27 mouse cellular contexts compared by ENCODE assay signal in the genomic region with DNA sequence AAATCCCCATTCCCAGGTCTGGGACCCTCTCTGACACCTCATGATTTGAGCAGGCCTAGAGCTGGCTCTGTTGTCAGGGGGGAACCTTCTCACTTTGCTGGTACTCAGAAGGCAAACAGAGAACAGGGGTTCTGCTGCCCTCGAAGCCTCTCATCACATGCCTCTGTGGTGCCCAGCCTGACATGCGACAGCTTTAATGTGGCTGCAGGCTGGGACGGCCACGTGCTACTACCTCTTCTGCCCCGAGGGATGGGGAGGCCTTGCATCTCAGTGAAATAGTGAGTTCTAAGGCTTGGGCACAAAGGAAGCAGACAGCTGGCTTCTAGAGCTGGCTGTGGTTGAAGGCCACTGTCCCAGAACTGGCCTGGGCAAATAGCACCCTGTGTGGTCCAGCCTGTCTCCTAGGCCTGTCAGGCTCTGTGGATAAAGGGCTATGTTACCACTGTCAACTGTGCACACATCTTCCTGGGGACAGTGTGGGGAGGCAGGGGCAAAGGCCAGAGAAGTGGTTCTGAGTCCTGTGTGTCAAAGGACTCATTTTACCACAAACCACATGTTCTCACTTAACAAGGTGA. TPM values are rescaled to one million over a fixed set of nuclear protein-coding genes. Genes with fewer than 3 reads are reported as not detected.
DNase-seq lines count a peak whose midpoint lies in the region; ATAC-seq lines count a peak whose summit lies in the region.
"Had no signal": no experiment of that assay in that cellular context is flagged by ENCODE, and none has a peak within 500 bp of the region (broad histone marks: within the 10 kb centered on the region; RNA-seq: fewer than 3 reads in every experiment).

No protein-coding gene starts in this region.

- no peaks in the 10 kb centered on the region for H3K9me3 ChIP-seq in heart, embryonic 15.5 days (replicated peaks)
- no peaks in the 10 kb centered on the region for H3K9me3 ChIP-seq in limb, embryonic 13.5 days
- H3K9me3 ChIP-seq: G1E; hindbrain, embryonic 10.5 days; intestine, embryonic 15.5 days; liver, embryonic 15.5 days; neural tube, embryonic 15.5 days had no signal

- H3K27ac ChIP-seq in heart, embryonic 15.5 days = peak overlapping the region; percentile 74
- H3K27ac ChIP-seq in limb, embryonic 13.5 days = no peak overlapping the region
- H3K27ac ChIP-seq: hindbrain, embryonic 10.5 days; intestine, embryonic 15.5 days; layer of hippocampus, adult 2 months; liver, embryonic 15.5 days; macrophage; neural tube, embryonic 15.5 days had no signal

- H3K36me3 ChIP-seq in heart, embryonic 15.5 days = peaks cover 38% of the 10 kb centered on the region
- peaks cover 55% of the 10 kb centered on the region for H3K36me3 ChIP-seq in limb, embryonic 13.5 days

- peaks cover 13% of the 10 kb centered on the region for H3K4me1 ChIP-seq in heart, embryonic 15.5 days (replicated peaks)
- H3K4me1 ChIP-seq in limb, embryonic 13.5 days = no peaks in the 10 kb centered on the region
- H3K4me1 ChIP-seq: hindbrain, embryonic 10.5 days; intestine, embryonic 15.5 days; liver, embryonic 15.5 days; neural tube, embryonic 15.5 days had no signal

- H3K9ac ChIP-seq in heart, embryonic 15.5 days = no peak overlapping the region
- H3K9ac ChIP-seq in limb, embryonic 13.5 days = no peak overlapping the region
- H3K9ac ChIP-seq: intestine, embryonic 15.5 days; liver, embryonic 15.5 days; neural tube, embryonic 15.5 days had no signal

- ATAC-seq in heart, embryonic 15.5 days (replicated peaks; ENCODE audit: insufficient number of reproducible peaks, insufficient read depth, low FRiP score, low read depth) = 0 out of 2 replicates have a peak, but pooled peaks have one; percentile 7
- peak; percentile 48; the same call in 1 of the 2 replicates for ATAC-seq in limb, embryonic 13.5 days (ENCODE audit: low FRiP score, low read depth)
- ATAC-seq: hindbrain, embryonic 16.5 days; Patski had no signal

- peak; percentile 34 for DNase-seq in gastrocnemius, postnatal 25 days
- no peak for DNase-seq in gastrocnemius, postnatal 14 days
- DNase-seq in heart, postnatal 4 days = no peak
- peak; percentile 38 for DNase-seq in adipocyte (ENCODE audit: low spot score)
- DNase-seq in frontal cortex, postnatal 36 days (ENCODE audit: low spot score in 2 of 2) = no peak
- DNase-seq: adrenal gland, adult 2 months; B cell, adult 2 months; cerebellum, adult 11 months; cerebellum, adult 9-11 months; kidney, adult 9 months; kidney, postnatal 14 days; liver; right cerebral cortex, adult 18-20 months; right cerebral cortex, postnatal 4 days; thymus, postnatal 14 days had no signal

- 79% methylated on average over 5 of the region's 5 CpGs for WGBS in heart, embryonic 15.5 days
- 84% methylated on average over 5 of the region's 5 CpGs for WGBS in limb, embryonic 13.5 days

- H3K27me3 ChIP-seq in heart, embryonic 15.5 days = no peaks in the 10 kb centered on the region
- no peaks in the 10 kb centered on the region for H3K27me3 ChIP-seq in limb, embryonic 13.5 days
- H3K27me3 ChIP-seq: CH12.LX; intestine, embryonic 15.5 days; liver, embryonic 15.5 days; neural tube, embryonic 15.5 days; Patski had no signal

- no peak overlapping the region for H3K4me3 ChIP-seq in heart, embryonic 15.5 days
- H3K4me3 ChIP-seq in limb, embryonic 13.5 days = no peak overlapping the region
- H3K4me3 ChIP-seq: hindbrain, embryonic 10.5 days; intestine, embryonic 15.5 days; layer of hippocampus, adult 2 months; liver, embryonic 15.5 days; neural tube, embryonic 15.5 days had no signal

- no peak overlapping the region for H3K4me2 ChIP-seq in heart, embryonic 15.5 days
- H3K4me2 ChIP-seq in limb, embryonic 13.5 days (replicated peaks) = no peak overlapping the region
- H3K4me2 ChIP-seq: intestine, embryonic 15.5 days; liver, embryonic 15.5 days; neural tube, embryonic 15.5 days had no signal

- intact Hi-C loops in gastrocnemius, postnatal 14 days (cut with DNase I; ENCODE audit: low total_unique reads) = no loop called here

RNA-seq across cellular contexts. Expression of a gene that starts 8.7 kb away (rescaled TPM):
- 100 to 1,000 TPM; 119 to 142 TPM for total RNA-seq in gastrocnemius, postnatal 25 days (2021)
- 100 to 1,000 TPM; 105 to 109 TPM for total RNA-seq in gastrocnemius, postnatal 14 days (2021)
- polyA plus RNA-seq in heart, embryonic 15.5 days (2015; fragmentation: Nextera tagmentation; extraction: Ambion mirVana) = 65.0 and 74.7 TPM in 2 replicates
- 10 to 100 TPM; 85.1 to 94.5 TPM for total RNA-seq in heart, postnatal 4 days (2021)
- polyA plus RNA-seq in limb, embryonic 13.5 days (2015; fragmentation: Nextera tagmentation; extraction: Ambion mirVana) = 108 and 109 TPM in 2 replicates

Comparison
In these comparisons a context has a peak if more than half of its experiments do, and no peak if none do; other contexts are left out.
1. DNase-seq: peak in gastrocnemius, postnatal 25 days (single experiment) and adipocyte (single experiment); none in gastrocnemius, postnatal 14 days (single experiment), heart, postnatal 4 days (single experiment) and frontal cortex, postnatal 36 days (0 of 2).